Mouse (Mus musculus) intestine, embryonic 14.5 days (tissue): ENCODE measurements at regions not wholly inside any gene's neighbourhood (a gene's known extent, or its start where the extent isn't known, plus 50 kb on each side); places are given as distances from the start of the nearest gene placed in this dataset.

Source experiments
- ATAC-seq: fragments of 200-750 bp; cut with Nextera tagmentation; replicated peaks from 2 replicates; pipeline ENCODE4 v1.8.0; 2017; ENCODE audit warnings: low read depth, moderate number of reproducible peaks, moderate TSS enrichment, moderate library complexity; ENCODE audit not compliant: low FRiP score, low TSS enrichment
- DNase-seq: peaks from one replicate; pipeline ENCODE4 v3.0.0-alpha.2; 2018; ENCODE audit warnings: low spot score
- H3K27ac ChIP-seq: fragments of 300-500 bp; sonication (generic); 2 replicates; pipeline ENCODE4 v1.5.1; 2014; ENCODE audit warnings: low read depth, mild to moderate bottlenecking, control low read depth
- H3K27me3 ChIP-seq: fragments of 300-500 bp; sonication (generic); replicated peaks from 2 replicates; pipeline ENCODE4 v1.6.1; 2014; ENCODE audit warnings: low read length, control low read depth; ENCODE audit not compliant: control insufficient read depth, insufficient read depth
- H3K36me3 ChIP-seq: fragments of 300-500 bp; sonication (generic); 2 replicates; pipeline ENCODE4 v1.6.1; 2014; ENCODE audit warnings: low read length, control low read depth; ENCODE audit not compliant: control insufficient read depth, insufficient read depth
- H3K4me1 ChIP-seq: fragments of 300-500 bp; sonication (generic); replicated peaks from 2 replicates; pipeline ENCODE4 v1.6.1; 2014; ENCODE audit warnings: low read length, control low read depth, mixed read lengths; ENCODE audit not compliant: control insufficient read depth, insufficient read depth
- H3K4me2 ChIP-seq: fragments of 300-500 bp; sonication (generic); 2 replicates; pipeline ENCODE4 v1.6.1; 2014; ENCODE audit warnings: low read length
- H3K4me3 ChIP-seq: fragments of 300-500 bp; sonication (generic); 2 replicates; pipeline ENCODE4 v1.5.1; 2014; ENCODE audit warnings: low read depth, low read length, control low read depth, mixed read lengths
- H3K9ac ChIP-seq: fragments of 300-500 bp; sonication (generic); 2 replicates; pipeline ENCODE4 v1.6.1; 2014; ENCODE audit warnings: mild to moderate bottlenecking, low read length
- H3K9me3 ChIP-seq: fragments of 300-500 bp; sonication (generic); 2 replicates; pipeline ENCODE4 v1.6.1; 2016; ENCODE audit warnings: low read length, control low read depth; ENCODE audit not compliant: control insufficient read depth
- WGBS: fragments of 180-500 bp; shearing (Covaris S2); extraction: QIAGEN DNeasy Blood & Tissue Kit; methylation state at CpG from one replicate; pipeline ENCODE4 v1.1.7; 2014; 5-methylcytosine and 5-hydroxymethylcytosine counted together

DNA sequence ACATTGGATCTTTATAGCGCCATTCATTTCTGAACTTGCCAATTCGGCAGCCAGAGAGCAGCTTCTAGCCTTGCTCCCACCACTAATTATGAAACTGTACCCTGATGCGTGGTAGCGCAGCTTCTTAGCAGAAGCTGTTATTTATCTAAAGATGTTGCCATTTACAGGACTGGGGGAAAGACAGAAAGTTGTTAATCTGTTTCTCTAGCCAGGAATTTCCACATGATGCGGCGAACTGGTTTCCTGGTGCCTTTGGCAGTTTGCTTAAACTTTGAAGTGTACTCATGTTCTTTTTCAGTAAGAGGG is 100.7 kb downstream of the 4931417E11Rik start:
- H3K4me3 ChIP-seq, result 0 out of 2 replicates have a peak overlapping the region, but pooled peaks have one; percentile 13
- 19% methylated on average over 6 of the region's 6 CpGs for WGBS
- H3K27me3 ChIP-seq, result peaks cover 9% of the 10 kb centered on the region; the same call in 1 of the 2 replicates
- peak overlapping the region; percentile 31 for H3K4me2 ChIP-seq
- no peak overlapping the region for H3K27ac ChIP-seq
- no peaks in the 10 kb centered on the region for H3K36me3 ChIP-seq
- ATAC-seq, result no peak
- no peaks in the 10 kb centered on the region for H3K9me3 ChIP-seq
- no peak for DNase-seq
- 0 out of 2 replicates have a peak, but pooled peaks cover 2% of the 10 kb centered on the region for H3K4me1 ChIP-seq
- no peak overlapping the region for H3K9ac ChIP-seq

- H3K9ac ChIP-seq, result no peak overlapping the region
- H3K9me3 ChIP-seq, result no peaks in the 10 kb centered on the region
- no peaks in the 10 kb centered on the region for H3K36me3 ChIP-seq
- peaks cover 9% of the 10 kb centered on the region; the same call in 1 of the 2 replicates for H3K27me3 ChIP-seq
- WGBS, result 11% methylated on average over 21 of the region's 21 CpGs
- H3K27ac ChIP-seq, result no peak overlapping the region
- H3K4me1 ChIP-seq, result 0 out of 2 replicates have a peak, but pooled peaks cover 2% of the 10 kb centered on the region
- peak; percentile 53 for DNase-seq
- 0 out of 2 replicates have a peak overlapping the region, but pooled peaks have one; percentile 13 for H3K4me3 ChIP-seq
- H3K4me2 ChIP-seq, result peak overlapping the region; percentile 31
- peak; percentile 77 for ATAC-seq
Observed at GRCm38 (mm10) chr6:73368047-73368835, 101.2 kb downstream of the 4931417E11Rik start.

DNA sequence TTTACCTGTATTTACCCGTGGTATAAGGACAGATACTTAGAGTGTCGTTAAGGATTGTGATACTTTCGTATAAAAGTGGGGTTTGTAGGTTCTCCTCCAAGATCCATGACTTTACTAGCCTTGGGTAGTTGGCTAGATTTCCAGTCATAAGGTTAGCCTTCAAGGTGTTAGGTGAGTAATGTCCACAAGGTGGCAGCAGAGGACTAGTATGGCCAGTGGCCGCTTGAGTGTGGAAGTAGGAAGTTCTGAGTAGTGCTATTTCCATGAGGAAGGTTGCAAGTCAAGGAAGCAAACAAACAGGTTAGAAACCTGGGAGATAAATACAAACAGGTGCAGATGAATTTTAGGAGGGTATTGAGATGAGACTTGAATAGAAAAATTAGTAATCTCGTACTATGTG is 101.9 kb downstream of the 4931417E11Rik start:
- peak overlapping the region; percentile 31 for H3K4me2 ChIP-seq
- peaks cover 9% of the 10 kb centered on the region; the same call in 1 of the 2 replicates for H3K27me3 ChIP-seq
- H3K4me3 ChIP-seq, result no peak overlapping the region
- H3K36me3 ChIP-seq, result no peaks in the 10 kb centered on the region
- H3K4me1 ChIP-seq, result 0 out of 2 replicates have a peak, but pooled peaks cover 2% of the 10 kb centered on the region
- no peak overlapping the region for H3K27ac ChIP-seq
- 2% methylated on average over 5 of the region's 5 CpGs for WGBS
- DNase-seq (peak; percentile 88), ATAC-seq (no peak; the same call in 1 of the 2 replicates)
- no peak overlapping the region for H3K9ac ChIP-seq
- H3K9me3 ChIP-seq, result no peaks in the 10 kb centered on the region

DNA sequence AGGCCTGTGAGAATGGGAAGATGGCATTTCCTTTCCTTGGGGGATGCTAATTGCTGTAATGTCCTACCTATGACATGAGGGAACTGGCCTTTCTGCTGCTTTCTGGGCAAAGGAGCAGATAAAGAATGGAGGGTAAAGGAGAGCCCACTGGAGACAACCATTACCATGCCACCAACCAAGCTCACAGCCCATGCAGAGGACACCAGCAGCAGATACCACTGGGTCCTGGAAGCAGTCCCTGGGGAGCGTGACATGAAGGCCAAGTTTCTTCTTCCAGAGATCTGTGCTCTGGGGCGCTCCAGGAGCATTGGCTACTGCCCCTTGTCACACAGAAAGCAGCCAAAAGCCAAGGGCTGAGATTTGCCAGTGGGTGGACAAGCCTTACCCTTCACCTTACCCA is 102.8 kb downstream of the 4931417E11Rik start:
- Histone ChIP-seq H3K4me2 (no peak overlapping the region), H3K36me3 (no peaks in the 10 kb centered on the region), H3K27me3 (peaks cover 9% of the 10 kb centered on the region; the same call in 1 of the 2 replicates), H3K4me1 (0 out of 2 replicates have a peak, but pooled peaks cover 2% of the 10 kb centered on the region), H3K4me3 (no peak overlapping the region), H3K9ac (no peak overlapping the region), H3K9me3 (no peaks in the 10 kb centered on the region), H3K27ac (no peak overlapping the region)
- DNase-seq (no peak), ATAC-seq (no peak)
- 80% methylated on average over 2 of the region's 2 CpGs for WGBS

DNA sequence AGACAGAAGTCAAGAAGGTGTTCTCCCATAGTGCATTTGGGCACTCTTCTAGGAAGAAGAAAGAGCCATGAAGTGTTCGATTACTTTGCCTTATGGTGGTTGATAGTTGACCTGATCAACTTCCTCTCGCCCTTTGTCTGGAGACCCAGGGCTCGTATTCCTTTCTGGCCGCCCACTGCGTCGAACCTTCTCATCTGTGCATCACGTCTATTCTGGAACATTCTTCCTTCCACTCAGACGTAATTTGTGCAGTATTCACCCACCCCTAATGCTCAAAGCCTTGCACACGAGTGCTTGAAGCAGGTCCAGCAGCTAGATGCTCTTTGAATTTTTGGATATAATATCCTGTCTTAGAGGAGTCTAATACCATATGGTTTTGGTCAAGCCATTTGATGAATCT is 104.2 kb downstream of the 4931417E11Rik start:
- no peak overlapping the region for H3K27ac ChIP-seq
- H3K9me3 ChIP-seq, result no peaks in the 10 kb centered on the region
- 89% methylated on average over 9 of the region's 9 CpGs for WGBS
- ATAC-seq, result no peak
- peaks cover 9% of the 10 kb centered on the region; the same call in 1 of the 2 replicates for H3K27me3 ChIP-seq
- no peak for DNase-seq
- H3K36me3 ChIP-seq, result no peaks in the 10 kb centered on the region
- H3K9ac ChIP-seq, result no peak overlapping the region
- H3K4me2 ChIP-seq, result no peak overlapping the region
- H3K4me1 ChIP-seq, result 0 out of 2 replicates have a peak, but pooled peaks cover 2% of the 10 kb centered on the region
- no peak overlapping the region for H3K4me3 ChIP-seq

GRCm38 (mm10) chr6:73334995-73335394 is 86.8 kb downstream of the Suclg1 start:
- H3K9me3 ChIP-seq, result no peaks in the 10 kb centered on the region
- H3K27ac ChIP-seq, result no peak overlapping the region
- H3K4me1 ChIP-seq, result no peaks in the 10 kb centered on the region
- H3K27me3 ChIP-seq, result no peaks in the 10 kb centered on the region
- no peak overlapping the region for H3K4me2 ChIP-seq
- WGBS, result 68% methylated on average over 6 of the region's 6 CpGs
- no peaks in the 10 kb centered on the region for H3K36me3 ChIP-seq
- ATAC-seq, result no peak
- H3K9ac ChIP-seq, result no peak overlapping the region
- DNase-seq, result no peak
- no peak overlapping the region for H3K4me3 ChIP-seq

- Histone ChIP-seq H3K9ac (no peak overlapping the region), H3K36me3 (no peaks in the 10 kb centered on the region), H3K9me3 (no peaks in the 10 kb centered on the region), H3K4me1 (no peaks in the 10 kb centered on the region), H3K4me3 (no peak overlapping the region), H3K4me2 (no peak overlapping the region), H3K27ac (no peak overlapping the region), H3K27me3 (no peaks in the 10 kb centered on the region)
- no peak for DNase-seq
- ATAC-seq, result no peak
- WGBS, result 79% methylated on average over 11 of the region's 11 CpGs
Observed at GRCm38 (mm10) chr6:73329666-73330065, 81.5 kb downstream of the Suclg1 start.
